Mouse (Mus musculus) liver, adult 2 months (tissue): ENCODE measurements at regions not wholly inside any gene's neighbourhood (a gene's known extent, or its start where the extent isn't known, plus 50 kb on each side); places are given as distances from the start of the nearest gene placed in this dataset.

Source experiments
- DNase-seq: peaks from one replicate; pipeline ENCODE4 v3.0.0-alpha.2; 2011; ENCODE audit warnings: low read depth, low spot score; ENCODE audit errors: extremely low read depth
- H3K27ac ChIP-seq: fragments of 200-500 bp; replicated peaks from 2 replicates; pipeline ENCODE4 v1.5.1; 2012; ENCODE audit warnings: low read depth, mild to moderate bottlenecking, control low read depth, inconsistent platforms, low read length; ENCODE audit not compliant: insufficient read depth
- H3K27me3 ChIP-seq: fragments of 200-500 bp; 2 replicates; pipeline ENCODE4 v1.6.1; 2012; ENCODE audit warnings: mild to moderate bottlenecking, moderate library complexity, low read length, inconsistent platforms; ENCODE audit not compliant: control insufficient read depth, insufficient read depth
- H3K36me3 ChIP-seq: fragments of 200-500 bp; 2 replicates; pipeline ENCODE4 v1.6.1; 2012; ENCODE audit warnings: low read length, inconsistent platforms; ENCODE audit not compliant: control insufficient read depth, insufficient read depth
- H3K4me1 ChIP-seq: fragments of 200-500 bp; 2 replicates; pipeline ENCODE4 v1.6.1; 2011; ENCODE audit warnings: low read length; ENCODE audit not compliant: control insufficient read depth, insufficient read depth
- H3K4me3 ChIP-seq: fragments of 200-500 bp; 2 replicates; pipeline ENCODE4 v1.5.1; 2011; ENCODE audit warnings: low read depth, mild to moderate bottlenecking, control low read depth, low read length, moderate library complexity; ENCODE audit not compliant: insufficient read depth
- H3K79me2 ChIP-seq: fragments of 200-500 bp; 2 replicates; pipeline ENCODE4 v1.6.1; 2012; ENCODE audit warnings: inconsistent platforms, mild to moderate bottlenecking, low read length, moderate library complexity; ENCODE audit not compliant: control insufficient read depth, insufficient read depth
- H3K9ac ChIP-seq: fragments of 200-500 bp; 2 replicates; pipeline ENCODE4 v1.6.1; 2012; ENCODE audit warnings: low read depth, mild to moderate bottlenecking, control low read depth, inconsistent platforms, low read length
- CTCF ChIP-seq: fragments of 200-500 bp; IDR thresholded peaks from 2 replicates; pipeline ENCODE4 v1.5.1; 2011; ENCODE audit warnings: low read depth, low read length, control low read depth
- POLR2A ChIP-seq: fragments of 200-500 bp; IDR thresholded peaks from 2 replicates; pipeline ENCODE4 v1.6.1; 2011; ENCODE audit warnings: low read length, control low read depth; ENCODE audit not compliant: insufficient read depth; ENCODE audit errors: extremely low read depth
- WGBS: fragments of 180-500 bp; shearing (Covaris S2); methylation state at CpG from one replicate; pipeline ENCODE4 v1.1.7; 2018; 5-methylcytosine and 5-hydroxymethylcytosine counted together

DNA sequence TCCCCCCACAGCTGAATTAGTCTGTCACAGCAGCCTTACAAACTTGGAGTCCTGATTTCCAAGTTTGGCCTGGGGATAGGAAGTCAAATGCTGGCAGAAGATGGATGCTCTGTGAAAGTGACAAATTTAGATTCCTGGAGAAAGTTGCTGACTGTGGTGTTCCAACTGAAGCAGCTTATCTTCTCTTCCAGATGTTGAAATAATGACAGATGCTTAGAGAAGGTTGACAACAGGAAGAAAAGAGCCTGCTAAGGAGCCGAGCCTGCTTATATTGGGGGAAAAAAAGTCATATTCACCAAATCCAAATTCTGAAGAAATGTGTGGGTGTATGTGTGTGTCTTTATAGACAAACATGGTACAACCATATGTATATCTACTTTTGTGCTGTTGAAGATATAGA lies 1380.4 kb upstream of the Cdh8 start:
- Histone ChIP-seq H3K27me3 (no peaks in the 10 kb centered on the region), H3K79me2 (no peaks in the 10 kb centered on the region), H3K36me3 (no peaks in the 10 kb centered on the region), H3K4me1 (no peaks in the 10 kb centered on the region), H3K9ac (no peak overlapping the region), H3K4me3 (no peak overlapping the region), H3K27ac (no peak overlapping the region)
- no peak for TF ChIP-seq POLR2A
- no peak for TF ChIP-seq CTCF
- 55% methylated on average over 1 of the region's 1 CpGs for WGBS
- DNase-seq: no peak

- Histone ChIP-seq H3K4me1 (no peaks in the 10 kb centered on the region), H3K36me3 (no peaks in the 10 kb centered on the region), H3K9ac (no peak overlapping the region), H3K27me3 (no peaks in the 10 kb centered on the region), H3K4me3 (no peak overlapping the region), H3K27ac (no peak overlapping the region), H3K79me2 (no peaks in the 10 kb centered on the region)
- DNase-seq: no peak
- WGBS: 75% methylated on average over 7 of the region's 7 CpGs
- TF ChIP-seq CTCF (no peak), POLR2A (no peak)
Observed at GRCm38 (mm10) chr8:100793951-100794350, 1377.7 kb upstream of the Cdh8 start.

GRCm38 (mm10) chr8:100790592-100791141 lies 1374.4 kb upstream of the Cdh8 start:
- WGBS: 75% methylated on average over 11 of the region's 11 CpGs
- Histone ChIP-seq H3K36me3 (no peaks in the 10 kb centered on the region), H3K9ac (no peak overlapping the region), H3K4me1 (no peaks in the 10 kb centered on the region), H3K27ac (no peak overlapping the region), H3K4me3 (no peak overlapping the region), H3K27me3 (no peaks in the 10 kb centered on the region), H3K79me2 (no peaks in the 10 kb centered on the region)
- TF ChIP-seq POLR2A (no peak), CTCF (no peak)
- DNase-seq: no peak

DNA sequence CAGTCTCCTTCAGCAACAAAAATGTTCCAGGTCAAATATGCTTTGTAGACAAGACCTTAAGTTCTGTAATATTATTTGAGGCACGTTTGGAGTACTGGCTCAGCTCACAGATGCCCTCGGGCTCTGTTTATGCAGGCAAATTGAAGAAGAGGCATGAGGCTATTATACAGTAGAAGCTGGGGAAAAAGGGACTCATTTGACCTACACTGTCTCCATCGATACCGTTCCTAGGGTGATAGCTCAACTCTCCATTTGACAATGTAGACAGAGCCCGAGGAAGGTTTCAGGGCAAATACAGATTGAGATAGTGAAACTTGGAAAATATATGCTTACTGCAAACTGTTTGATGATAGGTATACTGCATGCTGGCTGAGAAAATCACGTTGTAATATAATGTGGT lies 1371.9 kb upstream of the Cdh8 start:
- H3K4me1 ChIP-seq: no peaks in the 10 kb centered on the region
- no peak overlapping the region for H3K4me3 ChIP-seq
- WGBS: 65% methylated on average over 6 of the region's 6 CpGs
- TF ChIP-seq POLR2A (no peak), CTCF (no peak)
- H3K79me2 ChIP-seq: no peaks in the 10 kb centered on the region
- no peak overlapping the region for H3K9ac ChIP-seq
- no peaks in the 10 kb centered on the region for H3K27me3 ChIP-seq
- H3K27ac ChIP-seq: no peak overlapping the region
- no peaks in the 10 kb centered on the region for H3K36me3 ChIP-seq
- DNase-seq: no peak

DNA sequence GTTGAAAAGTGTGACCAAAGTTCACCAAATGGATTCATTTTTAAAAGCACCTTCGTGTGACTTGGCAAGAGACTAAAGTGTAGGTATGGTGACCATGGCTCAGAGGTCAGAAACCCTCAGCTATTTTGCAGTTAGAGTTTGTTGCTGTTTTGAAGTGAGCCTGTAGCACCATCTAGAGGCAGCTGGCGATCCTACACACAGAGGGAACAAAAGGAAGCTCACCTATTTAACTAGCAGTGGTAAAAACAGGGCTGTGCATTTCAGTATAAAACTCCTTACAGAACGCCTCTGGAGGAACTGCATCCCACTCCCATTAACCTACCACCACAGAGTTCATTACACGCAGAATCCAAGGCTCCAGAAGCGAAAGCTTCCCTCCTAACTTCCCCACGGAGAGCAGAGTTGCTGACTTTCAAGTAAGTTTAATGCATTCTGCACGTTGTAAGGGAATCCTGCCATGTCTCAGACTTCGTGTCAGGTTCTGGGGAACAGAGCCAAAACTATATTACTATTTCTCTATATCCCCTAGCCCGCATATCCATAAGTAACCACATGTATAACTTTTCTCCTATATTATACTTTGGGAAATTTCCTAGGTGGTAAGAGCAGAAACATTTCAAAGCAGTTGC lies 1356.6 kb upstream of the Cdh8 start:
- Histone ChIP-seq H3K36me3 (no peaks in the 10 kb centered on the region), H3K27ac (no peak overlapping the region), H3K79me2 (no peaks in the 10 kb centered on the region), H3K4me3 (no peak overlapping the region), H3K27me3 (no peaks in the 10 kb centered on the region), H3K4me1 (no peaks in the 10 kb centered on the region), H3K9ac (no peak overlapping the region)
- TF ChIP-seq POLR2A (no peak), CTCF (peak; percentile 60)
- DNase-seq: peak; percentile 33
- 18% methylated on average over 9 of the region's 9 CpGs for WGBS

DNA sequence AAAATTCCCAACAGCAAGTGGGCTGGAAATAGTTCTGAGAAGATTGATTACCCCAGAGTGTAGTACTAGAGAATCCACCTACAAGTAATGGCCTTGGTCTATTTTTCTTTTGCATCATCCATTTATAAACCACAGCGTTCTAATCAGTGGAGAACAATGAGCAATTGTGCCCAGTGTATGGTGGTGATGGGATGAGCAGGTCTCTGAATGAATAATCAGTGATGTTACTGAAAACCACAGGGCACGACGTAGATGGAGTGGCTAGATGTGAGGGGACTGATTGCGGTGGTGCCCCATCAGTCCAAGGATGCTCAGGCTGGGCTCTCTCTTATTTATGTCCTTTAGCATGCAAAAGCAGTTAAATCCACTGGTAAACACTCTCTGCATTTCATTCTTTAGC lies 1353.3 kb upstream of the Cdh8 start:
- TF ChIP-seq POLR2A (no peak), CTCF (no peak)
- Histone ChIP-seq H3K4me1 (no peaks in the 10 kb centered on the region), H3K79me2 (no peaks in the 10 kb centered on the region), H3K27ac (no peak overlapping the region), H3K4me3 (no peak overlapping the region), H3K36me3 (no peaks in the 10 kb centered on the region), H3K9ac (no peak overlapping the region), H3K27me3 (no peaks in the 10 kb centered on the region)
- no peak for DNase-seq
- 72% methylated on average over 4 of the region's 4 CpGs for WGBS
